Mouse (Mus musculus) yolk sac, embryonic 10.5 days (tissue): Measurements from ENCODE around the gene Tmem107.

Experiments used
- DNase-seq: peaks from one replicate; pipeline ENCODE4 v3.0.0-alpha.2; 2017; ENCODE audit warnings: low spot score

Tmem107 gene

DNA sequence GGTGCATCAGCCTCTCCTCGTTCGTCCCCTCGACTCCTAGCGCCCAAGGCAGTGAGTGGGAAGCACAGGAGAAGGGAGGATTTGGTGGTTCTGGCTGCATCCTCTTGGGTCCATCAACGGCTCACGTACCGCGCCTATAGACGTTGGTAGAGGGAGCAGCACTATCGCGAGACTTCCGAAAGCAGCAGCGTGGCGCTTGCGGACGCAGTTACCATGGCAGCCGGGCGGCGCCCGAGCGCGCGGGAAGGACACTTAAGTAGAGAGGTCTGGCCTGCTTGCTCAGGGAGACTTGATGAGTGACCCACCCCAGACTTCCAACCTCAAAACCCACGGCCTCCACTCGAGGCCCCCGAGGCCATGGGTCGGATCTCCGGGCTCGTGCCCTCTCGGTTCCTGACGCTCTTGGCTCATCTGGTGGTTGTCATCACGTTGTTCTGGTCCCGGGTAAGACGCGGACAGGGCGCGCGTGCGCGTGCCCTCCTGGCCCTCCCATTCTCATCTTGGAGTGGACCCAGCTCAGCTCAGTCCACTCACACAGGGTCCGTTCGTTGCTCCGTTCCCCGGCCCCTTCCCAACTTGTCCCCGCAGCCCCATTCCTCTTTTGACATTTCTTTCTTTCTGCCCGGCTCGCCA is at the start of gene Tmem107:
Gene Tmem107, plus strand, starts transcription at position 217 of the 633 bp plus-strand sequence.
- DNase-seq = peak; percentile 95

GRCm38 (mm10) chr11:69026562-69026961 is 44.0 kb upstream of the Tmem107 start:
- no peak for DNase-seq

DNA sequence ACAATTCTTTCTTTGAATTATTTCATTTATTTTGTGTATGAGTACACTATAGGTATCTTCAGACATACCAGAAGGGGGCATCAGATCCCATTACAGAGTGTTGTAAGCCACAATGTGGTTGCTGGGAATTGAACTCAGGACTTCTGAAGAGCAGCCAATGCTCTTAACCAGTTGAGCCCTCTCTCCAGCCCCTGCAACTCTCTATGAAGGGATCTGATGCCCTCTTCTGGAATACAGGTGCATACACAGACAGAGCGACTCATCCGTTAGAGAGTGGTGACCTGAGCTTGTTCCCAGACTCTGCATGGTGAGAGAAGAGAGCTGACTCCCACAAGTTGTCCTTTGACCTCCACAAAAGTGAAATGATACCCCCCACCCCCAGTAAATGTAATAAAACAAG is 41.8 kb upstream of the Tmem107 start:
- no peak for DNase-seq

GRCm38 (mm10) chr11:69033552-69033951 is 37.1 kb upstream of the Tmem107 start:
- DNase-seq = no peak

- no peak for DNase-seq
These were observed 36.0 kb upstream of the Tmem107 start for GRCm38 (mm10) chr11:69034585-69034984.

GRCm38 (mm10) chr11:69035411-69035810 is 35.2 kb upstream of the Tmem107 start:
- DNase-seq = no peak

DNA sequence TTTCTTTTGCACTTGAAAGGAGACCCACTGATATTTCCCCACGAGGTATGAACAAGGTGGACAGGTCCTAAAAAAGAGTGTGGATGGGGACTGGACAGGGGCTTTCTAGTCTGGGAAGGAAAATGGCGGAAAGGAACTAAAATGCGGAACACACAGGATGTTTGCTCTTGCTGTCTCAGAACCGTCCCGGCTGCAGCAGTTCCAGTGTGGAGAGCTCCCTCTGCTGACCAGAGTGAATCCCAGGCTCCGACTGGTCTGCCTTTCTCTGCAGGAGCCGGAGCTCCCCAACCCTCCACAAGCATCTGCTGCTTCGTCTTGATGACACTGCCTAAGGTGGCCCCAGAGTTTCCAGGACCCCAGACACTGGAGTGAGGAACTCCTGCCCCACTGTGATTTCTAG is 34.8 kb upstream of the Tmem107 start:
- DNase-seq = peak; percentile 84

DNA sequence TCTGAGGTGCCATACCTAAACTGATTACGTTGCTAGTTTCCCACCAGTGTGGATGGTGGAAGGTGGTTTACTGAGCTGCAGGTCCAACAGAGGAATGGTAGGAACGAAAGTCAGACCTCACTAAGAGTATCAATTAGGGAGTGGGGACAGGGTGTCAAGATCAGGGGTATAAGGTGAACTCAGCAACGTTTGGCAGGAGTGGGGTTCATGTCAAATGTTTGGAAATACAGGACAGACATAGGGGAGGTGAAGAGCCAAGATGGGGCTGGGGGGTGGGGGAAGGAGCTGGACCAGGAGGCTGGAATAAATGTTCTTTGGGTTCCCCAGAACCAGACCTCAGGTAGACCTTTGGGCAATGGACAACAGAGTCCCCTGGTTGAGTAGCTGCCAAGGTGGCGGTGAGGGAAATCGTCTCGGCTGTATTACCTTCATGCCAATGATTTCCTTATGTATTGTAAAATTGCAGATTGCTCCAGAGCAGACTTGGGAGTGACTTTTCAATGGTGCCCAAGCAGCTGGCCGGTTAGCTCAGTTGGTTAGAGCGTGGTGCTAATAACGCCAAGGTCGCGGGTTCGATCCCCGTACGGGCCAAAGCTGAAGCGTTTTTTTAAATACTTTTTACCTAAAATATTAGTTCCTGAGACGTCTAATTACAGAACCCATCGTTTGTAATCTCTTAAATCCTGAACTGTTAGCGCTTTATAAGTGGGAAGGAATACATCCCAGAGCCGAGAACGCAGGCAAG is 33.9 kb upstream of the Tmem107 start:
- peak; percentile 84 for DNase-seq

- peak; percentile 89 for DNase-seq
These were observed 33.2 kb upstream of the Tmem107 start for GRCm38 (mm10) chr11:69037231-69038061.

DNA sequence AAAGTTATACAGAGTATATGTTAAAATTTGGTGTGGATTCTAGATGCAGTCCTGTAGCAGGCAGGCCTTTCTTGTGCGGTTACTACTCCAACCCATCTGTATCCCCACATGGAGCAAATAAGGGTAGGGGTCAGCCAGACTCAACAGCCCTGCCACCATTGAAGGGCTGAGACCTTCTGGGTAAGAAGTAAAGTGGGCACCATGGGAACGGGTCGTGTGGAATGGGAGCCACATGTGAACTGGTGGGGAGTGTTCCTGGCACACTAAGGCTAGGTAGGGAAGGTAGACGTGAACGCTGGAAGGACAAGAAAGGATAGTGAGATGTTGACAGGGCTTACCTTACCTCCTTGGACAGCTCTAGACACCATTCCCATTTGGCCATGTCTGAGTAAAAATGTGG is 32.4 kb upstream of the Tmem107 start:
- DNase-seq = no peak

DNA sequence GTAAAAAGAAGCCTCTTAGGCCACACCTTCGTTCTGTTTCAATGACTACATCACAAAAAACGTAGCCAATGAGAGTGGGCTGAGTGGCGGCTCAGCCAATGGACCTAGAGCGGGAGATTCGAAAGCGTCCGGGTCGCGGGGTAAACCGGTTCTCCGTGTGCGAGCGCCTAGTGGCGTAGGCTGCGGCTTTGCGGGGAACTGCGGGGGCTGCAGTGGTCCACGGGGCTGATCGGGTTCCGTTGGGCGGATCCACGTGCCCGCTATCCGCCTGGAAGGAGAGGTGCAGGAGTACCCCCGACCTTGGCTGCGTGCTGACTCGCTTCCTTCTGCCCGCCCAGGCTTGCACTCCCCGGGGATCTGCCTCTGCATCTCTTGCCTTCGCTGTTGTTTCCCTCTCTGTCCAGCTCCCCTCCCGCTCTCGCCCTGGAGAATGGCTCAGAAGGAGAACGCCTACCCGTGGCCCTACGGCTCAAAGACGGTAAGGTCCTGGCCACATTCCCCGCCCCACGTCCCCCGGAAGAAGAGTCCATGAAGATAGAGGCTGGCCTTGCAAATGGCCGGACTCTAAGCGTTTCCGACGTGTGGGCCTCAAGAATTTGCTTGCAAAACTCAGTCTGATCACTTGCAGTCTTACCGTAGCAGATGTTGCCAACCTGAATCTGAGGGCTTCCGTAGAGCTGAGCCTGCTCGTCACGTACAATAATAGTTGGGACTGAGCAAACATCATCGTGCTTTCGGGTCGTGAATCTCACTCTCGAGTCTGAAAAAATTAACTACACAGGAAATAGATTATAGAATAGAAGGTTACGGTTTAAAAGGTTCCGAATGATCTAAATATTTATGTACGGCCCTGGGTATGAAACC is 24.8 kb upstream of the Tmem107 start, which contains the start of gene Aurkb:
Gene Aurkb, plus strand, starts transcription at position 117 of the 864 bp plus-strand sequence.
- peak; percentile 90 for DNase-seq

GRCm38 (mm10) chr11:69046395-69046774 is 24.2 kb upstream of the Tmem107 start:
- no peak for DNase-seq

DNA sequence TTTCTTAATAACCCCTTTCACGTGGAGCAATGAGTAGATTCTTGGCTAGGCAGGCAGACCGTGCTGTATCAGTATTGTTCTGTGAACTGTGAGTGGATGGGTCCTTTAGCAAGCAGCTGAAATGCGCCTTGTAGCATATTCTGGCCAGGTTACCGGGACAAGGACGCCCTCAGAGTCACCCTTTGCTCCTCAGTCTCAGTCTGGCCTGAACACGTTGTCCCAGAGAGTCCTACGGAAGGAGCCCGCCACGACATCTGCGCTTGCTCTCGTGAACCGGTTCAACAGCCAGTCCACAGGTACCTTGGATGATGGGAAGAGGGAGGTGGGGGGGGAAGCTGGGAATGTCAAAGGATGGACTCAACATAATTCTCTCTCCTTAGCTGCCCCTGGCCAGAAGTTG is 23.0 kb upstream of the Tmem107 start:
- DNase-seq = no peak

DNA sequence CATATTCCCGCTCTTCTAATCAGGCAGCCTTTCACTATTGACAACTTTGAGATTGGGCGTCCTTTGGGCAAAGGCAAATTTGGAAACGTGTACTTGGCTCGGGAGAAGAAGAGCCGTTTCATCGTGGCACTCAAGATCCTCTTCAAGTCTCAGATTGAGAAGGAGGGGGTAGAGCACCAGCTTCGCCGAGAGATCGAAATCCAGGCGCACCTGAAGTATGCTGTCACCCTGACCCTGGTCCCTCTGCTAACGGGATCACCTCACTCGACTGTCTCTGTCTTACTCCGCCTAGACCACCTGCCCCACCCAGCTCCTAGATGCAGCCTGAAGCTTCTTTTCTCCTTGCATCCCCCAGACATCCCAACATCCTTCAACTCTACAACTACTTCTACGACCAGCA is 22.5 kb upstream of the Tmem107 start:
- DNase-seq = no peak

DNA sequence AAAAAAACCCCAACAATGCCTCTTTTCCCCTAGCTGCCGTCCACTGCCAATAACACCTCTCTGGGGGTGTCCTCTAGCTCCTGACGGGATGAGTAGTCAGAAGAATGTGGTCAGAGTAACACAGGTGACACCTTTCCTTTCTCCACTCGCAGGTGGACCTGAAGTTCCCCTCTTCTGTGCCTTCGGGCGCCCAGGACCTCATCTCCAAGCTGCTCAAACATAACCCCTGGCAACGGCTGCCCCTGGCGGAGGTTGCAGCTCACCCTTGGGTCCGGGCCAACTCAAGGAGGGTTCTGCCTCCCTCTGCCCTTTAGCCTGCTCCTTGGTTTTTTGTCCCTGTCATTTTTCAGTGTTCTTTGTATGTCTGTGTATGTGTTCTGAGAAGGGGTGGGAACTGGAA is 19.9 kb upstream of the Tmem107 start:
- DNase-seq = no peak

- no peak for DNase-seq
These were observed 18.8 kb upstream of the Tmem107 start for GRCm38 (mm10) chr11:69051771-69052170.

GRCm38 (mm10) chr11:69052824-69053421 is 17.7 kb upstream of the Tmem107 start:
- no peak for DNase-seq

DNA sequence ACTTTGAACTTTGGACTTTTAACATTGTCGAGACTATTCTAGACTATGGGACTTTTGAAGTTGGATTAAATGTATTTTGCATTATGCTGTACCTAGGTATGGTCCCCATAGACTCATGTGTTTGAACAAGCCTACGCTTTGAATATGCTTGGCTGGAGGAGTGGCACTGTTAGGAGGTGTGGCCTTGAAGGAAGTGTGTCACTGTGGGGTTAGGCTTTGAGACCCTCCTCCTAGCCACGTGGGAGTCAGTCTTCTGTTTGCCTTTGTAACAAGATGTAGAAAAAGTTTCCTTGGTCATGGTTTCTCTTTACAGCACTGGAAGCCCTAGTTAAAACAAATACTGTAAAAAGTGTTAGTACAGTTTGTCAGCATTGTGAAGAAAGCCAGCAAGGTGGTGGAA is 16.8 kb upstream of the Tmem107 start:
- no peak for DNase-seq

DNA sequence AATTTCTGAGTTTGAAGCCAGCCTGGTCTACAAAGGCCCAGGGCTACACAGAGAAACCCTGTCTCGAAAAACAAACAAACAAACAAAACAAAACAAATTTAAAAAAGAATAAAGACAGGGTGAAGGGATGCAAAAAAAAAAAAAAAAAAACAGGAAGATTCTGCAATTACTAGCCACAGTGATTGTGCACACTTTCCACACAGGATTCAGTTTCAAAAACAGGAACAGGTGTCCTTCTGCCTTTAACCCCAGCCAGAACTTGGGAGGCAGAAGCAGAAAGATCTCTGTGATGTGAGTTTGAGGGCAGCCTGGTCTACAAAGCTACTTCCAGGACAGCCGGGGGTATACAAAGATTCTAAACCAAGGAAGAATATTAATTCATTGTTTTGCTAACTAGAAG is 12.3 kb upstream of the Tmem107 start:
- DNase-seq = no peak

- no peak for DNase-seq
These were observed 11.8 kb upstream of the Tmem107 start for GRCm38 (mm10) chr11:69058729-69059356.
